Mouse (Mus musculus) liver, embryonic 14.5 days (tissue): ENCODE data around the gene Ms4a6b.

Source experiments
- CTCF ChIP-seq: IDR thresholded peaks from 2 replicates; pipeline ENCODE4 v1.5.1; 2016; ENCODE audit warnings: antibody characterized with exemption, low read depth, control low read depth
- EP300 ChIP-seq: IDR thresholded peaks from 2 replicates; pipeline ENCODE4 v1.6.1; 2016; ENCODE audit warnings: antibody characterized with exemption, low read depth

DNA sequence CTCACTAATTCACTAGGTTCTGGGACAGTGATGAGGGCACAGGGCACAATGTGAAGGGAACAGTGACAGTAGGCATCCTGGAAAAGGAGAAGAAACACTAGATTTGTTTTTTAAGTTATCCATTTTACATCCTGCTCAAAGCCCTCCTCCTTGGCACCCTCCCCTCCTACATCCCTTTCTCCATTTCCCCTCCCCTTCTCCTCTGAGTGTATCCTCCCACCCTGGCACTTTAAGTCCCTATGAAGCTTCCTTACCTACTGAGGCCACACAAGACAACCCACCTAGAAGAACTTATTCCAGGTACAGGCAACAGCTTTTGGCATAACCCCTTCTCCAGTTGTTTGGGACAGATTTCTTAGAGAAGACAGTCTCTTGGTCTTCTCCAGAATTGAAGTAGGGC lies at the start of gene Ms4a6b:
- TF ChIP-seq CTCF (no peak), EP300 (no peak)
